Mouse (Mus musculus) neural tube, embryonic 11.5 days (tissue): ENCODE measurements at regions not wholly inside any gene's neighbourhood (a gene's known extent, or its start where the extent isn't known, plus 50 kb on each side); places are given as distances from the start of the nearest gene placed in this dataset.

Source experiments
- ATAC-seq: fragments of 200-750 bp; cut with Nextera tagmentation; 2 replicates; pipeline ENCODE4 v1.8.0; 2017; ENCODE audit warnings: moderate number of reproducible peaks, mild to moderate bottlenecking, moderate TSS enrichment, moderate library complexity; ENCODE audit not compliant: insufficient read depth, low FRiP score, low TSS enrichment
- DNase-seq: peaks from one replicate; pipeline ENCODE4 v3.0.0-alpha.2; 2015; ENCODE audit warnings: low spot score
- H3K27ac ChIP-seq: fragments of 300-500 bp; sonication (generic); 2 replicates; pipeline ENCODE4 v1.5.1; 2014; ENCODE audit warnings: low read depth, mild to moderate bottlenecking, low read length
- H3K27me3 ChIP-seq: fragments of 300-500 bp; sonication (generic); 2 replicates; pipeline ENCODE4 v1.6.1; 2014; ENCODE audit warnings: mild to moderate bottlenecking, low read length, mixed read lengths; ENCODE audit not compliant: control insufficient read depth, insufficient read depth
- H3K36me3 ChIP-seq: fragments of 300-500 bp; sonication (generic); 2 replicates; pipeline ENCODE4 v1.6.1; 2014; ENCODE audit warnings: mild to moderate bottlenecking, low read length, moderate library complexity, mixed read lengths; ENCODE audit not compliant: control insufficient read depth, insufficient read depth
- H3K4me1 ChIP-seq: fragments of 300-500 bp; sonication (generic); 2 replicates; pipeline ENCODE4 v1.6.1; 2014; ENCODE audit warnings: low read length, mixed read lengths; ENCODE audit not compliant: control insufficient read depth, insufficient read depth
- H3K4me2 ChIP-seq: fragments of 300-500 bp; sonication (generic); 2 replicates; pipeline ENCODE4 v1.6.1; 2014; ENCODE audit warnings: low read depth, mild to moderate bottlenecking, moderate library complexity
- H3K4me3 ChIP-seq: fragments of 300-500 bp; sonication (generic); 2 replicates; pipeline ENCODE4 v1.5.1; 2014; ENCODE audit warnings: low read depth, low read length
- H3K9ac ChIP-seq: fragments of 300-500 bp; sonication (generic); 2 replicates; pipeline ENCODE4 v1.6.1; 2014; ENCODE audit warnings: mild to moderate bottlenecking, low read length
- H3K9me3 ChIP-seq: fragments of 300-500 bp; sonication (generic); 2 replicates; pipeline ENCODE4 v1.6.1; 2016; ENCODE audit warnings: low read length; ENCODE audit not compliant: control insufficient read depth
- WGBS: fragments of 180-500 bp; shearing (Covaris S2); extraction: QIAGEN DNeasy Blood & Tissue Kit; methylation state at CpG from one replicate; pipeline ENCODE4 v1.1.7; 2014; 5-methylcytosine and 5-hydroxymethylcytosine counted together

DNA sequence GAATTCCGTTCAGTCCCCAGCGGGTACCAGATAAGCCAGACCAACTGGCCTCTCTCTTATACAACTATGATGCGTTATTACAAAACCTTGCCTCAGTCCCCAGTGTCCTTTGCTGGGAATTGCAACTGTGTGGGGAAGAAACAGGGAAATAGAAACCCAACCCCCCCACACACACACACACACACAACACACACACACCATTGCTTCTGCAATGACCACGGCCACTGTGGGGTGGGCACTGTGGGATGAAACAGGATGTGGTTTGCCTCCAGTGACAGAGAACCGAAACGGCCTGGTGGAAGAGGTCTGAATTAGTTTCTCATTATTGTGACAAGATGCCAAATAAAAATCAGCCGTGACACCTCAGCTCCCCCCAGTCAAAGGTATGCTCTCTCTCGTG lies 128.8 kb upstream of the Rybp start:
- Histone ChIP-seq H3K27me3 (0 out of 2 replicates have a peak, but pooled peaks cover 2% of the 10 kb centered on the region), H3K4me3 (no peak overlapping the region), H3K36me3 (no peaks in the 10 kb centered on the region), H3K4me1 (no peaks in the 10 kb centered on the region), H3K4me2 (no peak overlapping the region), H3K27ac (no peak overlapping the region), H3K9ac (no peak overlapping the region), H3K9me3 (no peaks in the 10 kb centered on the region)
- ATAC-seq = no peak
- 85% methylated on average over 8 of the region's 8 CpGs for WGBS
- DNase-seq = no peak

DNA sequence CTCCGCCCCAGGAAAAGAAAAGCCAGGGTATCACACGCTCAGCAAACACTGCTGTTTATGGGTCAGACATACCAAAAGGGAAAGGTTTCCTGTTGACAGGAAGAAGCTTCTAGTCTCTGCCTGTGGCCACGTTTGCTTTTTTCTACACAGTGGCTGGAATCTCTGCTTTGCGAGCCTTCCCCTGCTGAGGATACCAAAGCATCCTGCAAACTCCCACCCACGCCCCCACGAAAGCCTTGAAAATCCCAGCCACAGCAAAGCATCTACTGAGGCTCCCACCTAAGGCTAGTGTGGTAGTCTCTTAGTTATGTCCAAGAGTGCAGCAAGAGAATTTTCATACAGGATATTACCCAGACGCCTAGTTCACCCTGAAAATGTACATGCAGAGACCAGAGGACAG lies 128.2 kb upstream of the Rybp start:
- H3K27me3 ChIP-seq = 0 out of 2 replicates have a peak, but pooled peaks cover 2% of the 10 kb centered on the region
- DNase-seq (no peak), ATAC-seq (no peak)
- H3K27ac ChIP-seq = no peak overlapping the region
- H3K4me1 ChIP-seq = no peaks in the 10 kb centered on the region
- no peak overlapping the region for H3K4me3 ChIP-seq
- 71% methylated on average over 7 of the region's 7 CpGs for WGBS
- no peak overlapping the region for H3K4me2 ChIP-seq
- H3K36me3 ChIP-seq = no peaks in the 10 kb centered on the region
- H3K9ac ChIP-seq = no peak overlapping the region
- H3K9me3 ChIP-seq = no peaks in the 10 kb centered on the region

DNA sequence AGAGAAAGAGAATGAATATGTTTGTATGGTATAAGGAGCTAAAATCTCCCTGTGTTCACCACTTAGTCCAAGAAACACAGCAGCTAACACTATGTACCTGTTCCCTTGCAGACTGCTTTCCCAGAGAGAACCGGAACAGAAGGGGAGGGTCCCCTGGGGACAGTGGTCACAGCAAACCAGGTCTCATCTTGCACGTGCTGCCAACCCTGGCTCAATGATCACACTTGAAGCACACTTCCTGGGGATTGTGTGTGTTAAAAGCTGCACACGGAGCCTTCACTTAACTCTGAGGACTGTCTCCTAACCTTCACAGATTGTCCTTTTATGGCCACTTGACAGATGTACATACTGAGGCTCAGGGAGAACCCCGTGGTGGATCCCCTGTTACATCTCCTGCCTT lies 127.6 kb upstream of the Rybp start:
- no peaks in the 10 kb centered on the region for H3K4me1 ChIP-seq
- H3K9ac ChIP-seq = no peak overlapping the region
- H3K4me3 ChIP-seq = no peak overlapping the region
- no peaks in the 10 kb centered on the region for H3K9me3 ChIP-seq
- ATAC-seq = no peak
- no peaks in the 10 kb centered on the region for H3K36me3 ChIP-seq
- DNase-seq = no peak
- 0 out of 2 replicates have a peak, but pooled peaks cover 2% of the 10 kb centered on the region for H3K27me3 ChIP-seq
- no peak overlapping the region for H3K27ac ChIP-seq
- no peak overlapping the region for H3K4me2 ChIP-seq
- WGBS = 58% methylated on average over 4 of the region's 4 CpGs

DNA sequence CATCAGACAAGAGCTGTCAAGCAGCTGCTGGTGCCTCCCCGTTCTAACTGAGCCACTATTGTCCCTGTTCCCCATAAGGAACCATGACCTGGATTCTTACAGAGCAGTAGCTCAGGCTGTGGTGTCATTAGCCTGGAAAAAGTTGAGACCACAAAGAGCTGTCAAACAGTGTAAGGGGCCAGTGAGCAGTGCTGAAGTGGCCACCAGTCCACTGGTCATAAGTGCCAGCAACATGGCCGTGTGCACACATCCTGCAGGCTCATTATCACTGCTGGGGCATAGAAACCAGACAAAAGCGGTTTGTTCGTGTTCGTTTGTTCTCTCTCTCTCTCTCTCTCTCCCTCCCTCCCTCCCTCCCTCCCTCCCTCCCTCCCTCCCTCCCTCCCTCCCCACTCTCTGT lies 125.2 kb upstream of the Rybp start:
- H3K27me3 ChIP-seq = no peaks in the 10 kb centered on the region
- no peak overlapping the region for H3K4me3 ChIP-seq
- H3K4me1 ChIP-seq = no peaks in the 10 kb centered on the region
- H3K27ac ChIP-seq = no peak overlapping the region
- 39% methylated on average over 5 of the region's 5 CpGs for WGBS
- DNase-seq = no peak
- no peak overlapping the region for H3K9ac ChIP-seq
- H3K4me2 ChIP-seq = no peak overlapping the region
- no peak for ATAC-seq
- H3K9me3 ChIP-seq = no peaks in the 10 kb centered on the region
- H3K36me3 ChIP-seq = no peaks in the 10 kb centered on the region

DNA sequence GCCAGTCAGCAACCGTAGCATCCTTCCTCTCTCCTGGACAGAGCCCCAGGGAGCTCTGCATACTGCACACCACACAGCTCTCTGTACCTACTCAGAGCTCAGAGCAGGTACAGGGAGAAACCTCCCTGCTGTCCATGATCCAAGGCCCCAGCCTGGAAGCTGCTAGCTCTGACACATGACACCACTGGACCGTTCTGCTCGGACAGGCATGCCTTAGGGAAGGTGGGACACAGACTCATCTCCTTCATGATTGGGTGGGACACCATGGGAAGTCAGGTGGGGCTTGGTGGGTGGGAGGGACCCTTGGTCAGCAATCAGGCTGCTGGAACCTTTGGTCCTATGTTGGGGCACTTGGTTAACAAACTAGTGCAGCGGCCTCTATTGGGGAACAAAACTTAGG lies 124.7 kb upstream of the Rybp start:
- Histone ChIP-seq H3K9me3 (no peaks in the 10 kb centered on the region), H3K27me3 (no peaks in the 10 kb centered on the region), H3K4me2 (no peak overlapping the region), H3K4me1 (no peaks in the 10 kb centered on the region), H3K9ac (no peak overlapping the region), H3K36me3 (no peaks in the 10 kb centered on the region), H3K27ac (no peak overlapping the region), H3K4me3 (no peak overlapping the region)
- no peak for DNase-seq
- WGBS = 62% methylated on average over 4 of the region's 4 CpGs
- no peak for ATAC-seq

DNA sequence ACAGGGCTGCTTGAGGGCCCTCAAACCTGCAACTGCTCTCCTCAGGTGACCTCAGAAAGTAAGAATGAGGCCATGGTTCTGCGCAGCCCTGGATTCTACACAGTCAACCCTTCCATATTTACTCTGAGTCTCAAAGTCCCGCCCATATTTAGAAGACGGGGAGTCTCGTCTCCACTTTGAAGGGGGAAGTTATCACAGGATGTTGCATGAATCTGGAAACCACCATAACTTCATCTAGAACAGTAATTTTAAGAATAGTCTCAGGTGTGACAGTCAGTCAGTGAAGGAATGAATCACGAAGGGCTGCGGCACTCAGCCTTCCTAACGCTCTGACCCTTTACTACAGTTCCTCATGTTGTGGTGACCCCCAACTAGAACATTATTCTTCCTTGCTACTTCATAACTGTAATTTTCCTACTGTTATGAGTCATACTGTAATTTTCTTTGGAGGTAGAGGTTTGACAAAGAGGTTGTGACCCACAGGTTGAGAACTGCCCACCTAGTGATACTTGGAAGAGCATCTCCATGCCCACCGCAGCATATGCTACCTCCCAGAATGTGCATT lies 122.9 kb upstream of the Rybp start:
- WGBS = 96% methylated on average over 8 of the region's 8 CpGs
- Histone ChIP-seq H3K27ac (no peak overlapping the region), H3K36me3 (no peaks in the 10 kb centered on the region), H3K27me3 (no peaks in the 10 kb centered on the region), H3K9ac (no peak overlapping the region), H3K4me1 (no peaks in the 10 kb centered on the region), H3K4me3 (no peak overlapping the region), H3K4me2 (no peak overlapping the region), H3K9me3 (no peaks in the 10 kb centered on the region)
- no peak for ATAC-seq
- no peak for DNase-seq

DNA sequence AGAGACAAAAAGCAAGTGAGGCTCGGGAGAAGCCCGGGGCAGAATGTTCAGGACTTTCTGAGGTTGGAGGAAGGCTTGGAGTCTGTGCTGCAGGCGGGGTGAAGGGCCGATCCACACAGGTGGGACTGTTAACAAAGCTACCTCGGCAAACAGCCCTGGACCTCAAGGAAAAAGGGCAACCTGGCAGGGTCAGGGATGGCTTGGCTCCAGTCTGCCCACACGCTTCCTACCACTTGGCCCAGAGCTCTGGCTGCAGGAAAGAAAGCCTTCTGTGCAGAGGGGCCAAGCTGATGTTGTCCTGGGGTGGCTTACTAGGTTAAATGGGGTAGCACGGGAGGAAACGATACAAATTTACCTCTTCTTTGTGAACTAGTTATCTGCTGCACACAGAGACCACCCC lies 121.5 kb upstream of the Rybp start:
- no peak overlapping the region for H3K4me2 ChIP-seq
- H3K9me3 ChIP-seq = no peaks in the 10 kb centered on the region
- no peak overlapping the region for H3K27ac ChIP-seq
- DNase-seq (no peak), ATAC-seq (no peak)
- WGBS = 81% methylated on average over 8 of the region's 8 CpGs
- no peaks in the 10 kb centered on the region for H3K27me3 ChIP-seq
- no peak overlapping the region for H3K9ac ChIP-seq
- no peaks in the 10 kb centered on the region for H3K4me1 ChIP-seq
- H3K4me3 ChIP-seq = no peak overlapping the region
- H3K36me3 ChIP-seq = no peaks in the 10 kb centered on the region

DNA sequence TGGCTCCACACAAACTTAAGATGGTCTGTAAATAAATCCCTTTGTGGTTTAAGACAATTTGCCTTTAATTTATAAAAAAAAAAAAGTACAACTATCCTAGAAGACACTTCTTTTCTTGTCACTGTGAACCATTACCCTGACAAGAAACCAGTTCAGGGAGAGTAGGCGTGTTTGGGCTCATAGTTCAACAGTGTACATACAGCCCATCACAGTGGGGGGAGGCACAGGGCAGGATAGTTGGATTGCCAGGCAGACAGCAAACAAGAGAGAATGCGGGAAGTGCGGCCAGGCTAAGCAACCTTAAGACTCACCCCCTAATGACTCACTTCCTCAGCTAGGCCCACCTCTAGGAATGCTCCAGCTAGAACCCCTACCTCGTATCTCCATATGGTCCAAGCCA lies 119.2 kb upstream of the Rybp start:
- no peak overlapping the region for H3K27ac ChIP-seq
- no peaks in the 10 kb centered on the region for H3K36me3 ChIP-seq
- no peak overlapping the region for H3K4me3 ChIP-seq
- ATAC-seq = no peak
- H3K4me1 ChIP-seq = peaks cover 3% of the 10 kb centered on the region; the same call in 1 of the 2 replicates
- no peaks in the 10 kb centered on the region for H3K27me3 ChIP-seq
- H3K9me3 ChIP-seq = no peaks in the 10 kb centered on the region
- 82% methylated on average over 4 of the region's 4 CpGs for WGBS
- H3K9ac ChIP-seq = no peak overlapping the region
- no peak overlapping the region for H3K4me2 ChIP-seq
- DNase-seq = no peak

DNA sequence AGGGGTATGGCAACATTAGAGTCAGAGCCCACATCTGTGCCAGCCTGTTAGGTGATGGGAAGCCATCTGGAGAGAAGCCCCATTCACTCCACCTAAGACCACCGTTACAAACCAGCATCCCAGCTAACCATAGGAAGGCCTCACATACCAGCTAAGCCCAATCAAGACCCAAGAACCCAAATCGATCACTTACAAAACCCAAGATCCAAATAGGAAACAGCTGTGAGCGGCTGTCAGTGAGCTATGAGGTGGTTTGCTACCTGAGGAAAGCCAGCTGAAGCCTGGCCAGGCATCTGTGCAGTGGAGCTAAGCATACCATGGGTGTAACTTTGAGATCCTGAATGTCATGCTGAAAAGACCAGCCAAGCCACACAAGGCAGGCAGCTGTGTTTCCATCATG lies 116.9 kb upstream of the Rybp start:
- WGBS = 89% methylated on average over 3 of the region's 3 CpGs
- Histone ChIP-seq H3K36me3 (no peaks in the 10 kb centered on the region), H3K4me1 (peaks cover 3% of the 10 kb centered on the region; the same call in 1 of the 2 replicates), H3K4me3 (no peak overlapping the region), H3K27ac (no peak overlapping the region), H3K9ac (no peak overlapping the region), H3K9me3 (no peaks in the 10 kb centered on the region), H3K4me2 (no peak overlapping the region), H3K27me3 (no peaks in the 10 kb centered on the region)
- DNase-seq (no peak), ATAC-seq (no peak)
